Mouse (Mus musculus): ENCODE results near the gene Tnfrsf13b. TPM values are rescaled to one million over a fixed set of nuclear protein-coding genes. Genes with fewer than 3 reads are reported as not detected.

The Tnfrsf13b gene
- total and polyA plus RNA-seq, 2 experiments from 2014 or later: 1.4 to 1.6 TPM

DNA sequence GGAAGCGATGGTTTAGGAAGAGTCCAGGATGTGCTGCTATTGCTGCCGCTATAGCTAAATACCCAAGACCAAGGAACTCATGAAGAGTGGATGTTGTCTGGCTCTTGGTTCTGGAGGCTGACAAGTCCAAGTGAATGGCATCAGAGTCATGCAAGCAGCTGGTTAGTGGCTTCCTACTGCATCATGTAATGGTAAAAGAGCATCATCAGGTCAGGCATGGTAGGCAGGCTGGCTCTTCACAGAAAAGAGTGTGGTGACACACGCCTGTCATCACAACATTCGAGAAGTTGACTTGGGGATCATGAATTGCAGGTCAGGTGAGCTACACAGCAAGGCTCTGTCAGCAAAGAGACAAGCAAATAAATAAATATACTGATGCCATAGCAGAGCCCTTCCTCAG lies 15.1 kb upstream of the Tnfrsf13b start:
- no peak overlapping the region for H3K4me2 ChIP-seq (ENCODE audit: low read depth, low read length, poor library complexity, severe bottlenecking)
- no peaks in the 10 kb centered on the region for H3K9me3 ChIP-seq (ENCODE audit: low read length)
- ATAC-seq (ENCODE audit: low FRiP score): no peak
- no peaks in the 10 kb centered on the region for H3K27me3 ChIP-seq (ENCODE audit: insufficient read depth, low read length)
- H3K36me3 ChIP-seq (ENCODE audit: insufficient read depth, low read length): no peaks in the 10 kb centered on the region
- TF ChIP-seq CTCF (IDR thresholded peaks at IDR 0.05): no peak
- no peaks in the 10 kb centered on the region for H3K4me1 ChIP-seq (ENCODE audit: insufficient read depth, low read length)
- WGBS: 94% methylated on average over 4 of the region's 4 CpGs
- H3K27ac ChIP-seq (ENCODE audit: low read depth, low read length): no peak overlapping the region
- H3K9ac ChIP-seq (replicated peaks; ENCODE audit: low read length, poor library complexity, severe bottlenecking): no peak overlapping the region
- no peak for DNase-seq (ENCODE audit: low spot score)
- no peak overlapping the region for H3K4me3 ChIP-seq (ENCODE audit: low read depth, low read length)

GRCm38 (mm10) chr11:61112323-61112995 lies 14.1 kb upstream of the Tnfrsf13b start:
- 85% methylated on average over 8 of the region's 8 CpGs for WGBS
- Histone ChIP-seq H3K4me1 (ENCODE audit: insufficient read depth, low read length) (no peaks in the 10 kb centered on the region), H3K9ac (replicated peaks; ENCODE audit: low read length, poor library complexity, severe bottlenecking) (no peak overlapping the region), H3K4me3 (ENCODE audit: low read depth, low read length) (no peak overlapping the region), H3K27me3 (ENCODE audit: insufficient read depth, low read length) (no peaks in the 10 kb centered on the region), H3K9me3 (ENCODE audit: low read length) (no peaks in the 10 kb centered on the region), H3K36me3 (ENCODE audit: insufficient read depth, low read length) (no peaks in the 10 kb centered on the region), H3K27ac (ENCODE audit: low read depth, low read length) (no peak overlapping the region), H3K4me2 (ENCODE audit: low read depth, low read length, poor library complexity, severe bottlenecking) (no peak overlapping the region)
- no peak for TF ChIP-seq CTCF (IDR thresholded peaks at IDR 0.05)
- ATAC-seq (ENCODE audit: low FRiP score): no peak
- DNase-seq (ENCODE audit: low spot score): no peak

GRCm38 (mm10) chr11:61116226-61116625 lies 10.3 kb upstream of the Tnfrsf13b start:
- no peaks in the 10 kb centered on the region for H3K4me1 ChIP-seq (ENCODE audit: insufficient read depth, low read length)
- H3K36me3 ChIP-seq (ENCODE audit: insufficient read depth, low read length): no peaks in the 10 kb centered on the region
- H3K27ac ChIP-seq (ENCODE audit: low read depth, low read length): no peak overlapping the region
- H3K4me2 ChIP-seq (ENCODE audit: low read depth, low read length, poor library complexity, severe bottlenecking): no peak overlapping the region
- no peak for TF ChIP-seq CTCF (IDR thresholded peaks at IDR 0.05)
- 65% methylated on average over 8 of the region's 8 CpGs for WGBS
- H3K27me3 ChIP-seq (ENCODE audit: insufficient read depth, low read length): no peaks in the 10 kb centered on the region
- H3K9ac ChIP-seq (replicated peaks; ENCODE audit: low read length, poor library complexity, severe bottlenecking): no peak overlapping the region
- H3K9me3 ChIP-seq (ENCODE audit: low read length): no peaks in the 10 kb centered on the region
- H3K4me3 ChIP-seq (ENCODE audit: low read depth, low read length): no peak overlapping the region
- no peak for DNase-seq (ENCODE audit: low spot score)
- no peak for ATAC-seq (ENCODE audit: low FRiP score)

GRCm38 (mm10) chr11:61119996-61120583 lies 6.5 kb upstream of the Tnfrsf13b start:
- Histone ChIP-seq H3K4me3 (ENCODE audit: low read depth, low read length) (no peak overlapping the region), H3K4me1 (ENCODE audit: insufficient read depth, low read length) (no peaks in the 10 kb centered on the region), H3K27me3 (ENCODE audit: insufficient read depth, low read length) (no peaks in the 10 kb centered on the region), H3K27ac (ENCODE audit: low read depth, low read length) (no peak overlapping the region), H3K4me2 (ENCODE audit: low read depth, low read length, poor library complexity, severe bottlenecking) (no peak overlapping the region), H3K9me3 (ENCODE audit: low read length) (no peaks in the 10 kb centered on the region), H3K36me3 (ENCODE audit: insufficient read depth, low read length) (no peaks in the 10 kb centered on the region), H3K9ac (replicated peaks; ENCODE audit: low read length, poor library complexity, severe bottlenecking) (no peak overlapping the region)
- no peak for TF ChIP-seq CTCF (IDR thresholded peaks at IDR 0.05)
- ATAC-seq (ENCODE audit: low FRiP score) (no peak), DNase-seq (ENCODE audit: low spot score) (no peak)
- 80% methylated on average over 3 of the region's 3 CpGs for whole genome bisulfite sequencing

DNA sequence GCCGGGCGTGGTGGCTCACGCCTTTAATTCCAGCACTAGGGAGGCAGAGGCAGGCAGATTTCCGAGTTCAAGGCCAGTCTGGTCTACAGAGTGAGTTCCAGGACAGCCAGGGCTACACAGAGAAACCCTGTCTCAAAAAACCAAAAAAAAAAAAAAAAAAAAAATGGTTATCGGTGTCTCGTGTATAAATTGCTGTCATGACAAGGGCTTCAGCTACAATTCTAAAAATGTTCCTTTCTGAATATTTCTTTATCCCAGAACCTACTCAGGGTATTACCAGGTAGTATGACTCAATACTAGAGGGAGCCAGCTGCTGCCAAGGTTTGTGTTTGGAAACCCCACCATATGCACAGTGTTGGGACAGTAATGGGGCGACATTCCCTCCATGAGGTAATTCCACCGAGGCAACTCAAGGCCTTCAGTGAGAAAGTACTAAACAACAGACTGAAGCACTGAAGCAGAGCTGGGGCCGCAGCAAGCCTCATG lies 4.2 kb upstream of the Tnfrsf13b start:
- H3K4me2 ChIP-seq (ENCODE audit: low read depth, low read length, poor library complexity, severe bottlenecking): no peak overlapping the region
- 88% methylated on average over 9 of the region's 9 CpGs for WGBS
- no peaks in the 10 kb centered on the region for H3K36me3 ChIP-seq (ENCODE audit: insufficient read depth, low read length)
- DNase-seq (ENCODE audit: low spot score) (no peak), ATAC-seq (ENCODE audit: low FRiP score) (no peak)
- no peak for TF ChIP-seq CTCF (IDR thresholded peaks at IDR 0.05)
- H3K27ac ChIP-seq (ENCODE audit: low read depth, low read length): no peak overlapping the region
- H3K9ac ChIP-seq (replicated peaks; ENCODE audit: low read length, poor library complexity, severe bottlenecking): no peak overlapping the region
- no peaks in the 10 kb centered on the region for H3K27me3 ChIP-seq (ENCODE audit: insufficient read depth, low read length)
- H3K9me3 ChIP-seq (ENCODE audit: low read length): no peaks in the 10 kb centered on the region
- no peaks in the 10 kb centered on the region for H3K4me1 ChIP-seq (ENCODE audit: insufficient read depth, low read length)
- H3K4me3 ChIP-seq (ENCODE audit: low read depth, low read length): no peak overlapping the region

DNA sequence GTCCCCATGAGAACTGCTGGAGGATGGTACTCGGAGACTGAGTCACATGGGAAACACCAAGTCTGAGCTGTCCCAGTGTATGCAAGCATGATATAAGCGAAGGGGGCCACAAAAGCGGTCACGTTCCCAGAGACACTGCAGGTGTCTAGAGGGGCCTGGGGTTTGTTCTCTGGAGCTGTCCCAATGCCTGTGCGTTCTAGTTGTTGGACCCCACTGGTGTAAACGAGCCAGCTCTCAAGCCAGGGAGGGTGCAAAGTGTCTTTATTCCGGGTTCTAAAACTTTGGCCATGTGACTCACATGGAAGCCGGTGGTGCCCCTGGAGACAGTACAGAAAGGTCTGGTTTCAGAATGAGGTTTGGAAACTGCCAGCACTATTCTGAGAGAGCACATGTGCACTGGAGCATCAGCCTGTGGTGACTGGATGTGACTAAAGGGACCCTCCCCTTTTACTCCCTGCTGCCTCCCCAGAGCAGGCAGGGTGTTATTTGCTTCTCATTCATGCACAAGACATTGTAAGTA lies 3.7 kb upstream of the Tnfrsf13b start:
- Histone ChIP-seq H3K27me3 (ENCODE audit: insufficient read depth, low read length) (no peaks in the 10 kb centered on the region), H3K9ac (replicated peaks; ENCODE audit: low read length, poor library complexity, severe bottlenecking) (no peak overlapping the region), H3K36me3 (ENCODE audit: insufficient read depth, low read length) (no peaks in the 10 kb centered on the region), H3K4me1 (ENCODE audit: insufficient read depth, low read length) (no peaks in the 10 kb centered on the region), H3K9me3 (ENCODE audit: low read length) (no peaks in the 10 kb centered on the region), H3K27ac (ENCODE audit: low read depth, low read length) (no peak overlapping the region), H3K4me3 (ENCODE audit: low read depth, low read length) (no peak overlapping the region), H3K4me2 (ENCODE audit: low read depth, low read length, poor library complexity, severe bottlenecking) (no peak overlapping the region)
- no peak for ATAC-seq (ENCODE audit: low FRiP score)
- WGBS: 88% methylated on average over 8 of the region's 8 CpGs
- DNase-seq (ENCODE audit: low spot score): no peak
- no peak for TF ChIP-seq CTCF (IDR thresholded peaks at IDR 0.05)
